Mouse (Mus musculus) spleen, adult 12 weeks (tissue): ENCODE measurements around the gene Rpl39.

Experiments
- DNase-seq: peaks from one replicate; pipeline ENCODE4 v3.0.0; 2022; ENCODE audit warnings: low spot score

The Rpl39 gene

GRCm38 (mm10) chrX:37067299-37067698 lies 17.9 kb downstream of the Rpl39 start:
- DNase-seq, result no peak

DNA sequence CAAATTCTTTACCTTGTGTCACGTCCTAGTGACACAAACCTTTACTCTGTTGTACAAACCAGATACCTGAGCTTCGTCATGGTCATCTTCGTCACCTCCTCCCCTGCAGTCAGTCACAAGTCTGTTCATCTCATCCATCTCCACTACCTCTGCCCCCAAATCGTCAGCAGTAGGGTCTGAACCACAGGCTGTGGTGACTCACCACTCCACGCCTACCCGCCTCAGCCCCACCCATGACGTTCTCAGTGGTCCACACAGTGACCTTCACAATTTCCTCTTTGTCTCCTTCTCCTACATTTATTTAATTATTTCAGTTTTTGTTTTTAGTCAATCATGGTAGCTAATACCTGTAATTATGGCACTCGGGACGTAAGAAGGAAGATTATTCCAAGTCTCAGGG lies 21.3 kb downstream of the Rpl39 start:
- no peak for DNase-seq

DNA sequence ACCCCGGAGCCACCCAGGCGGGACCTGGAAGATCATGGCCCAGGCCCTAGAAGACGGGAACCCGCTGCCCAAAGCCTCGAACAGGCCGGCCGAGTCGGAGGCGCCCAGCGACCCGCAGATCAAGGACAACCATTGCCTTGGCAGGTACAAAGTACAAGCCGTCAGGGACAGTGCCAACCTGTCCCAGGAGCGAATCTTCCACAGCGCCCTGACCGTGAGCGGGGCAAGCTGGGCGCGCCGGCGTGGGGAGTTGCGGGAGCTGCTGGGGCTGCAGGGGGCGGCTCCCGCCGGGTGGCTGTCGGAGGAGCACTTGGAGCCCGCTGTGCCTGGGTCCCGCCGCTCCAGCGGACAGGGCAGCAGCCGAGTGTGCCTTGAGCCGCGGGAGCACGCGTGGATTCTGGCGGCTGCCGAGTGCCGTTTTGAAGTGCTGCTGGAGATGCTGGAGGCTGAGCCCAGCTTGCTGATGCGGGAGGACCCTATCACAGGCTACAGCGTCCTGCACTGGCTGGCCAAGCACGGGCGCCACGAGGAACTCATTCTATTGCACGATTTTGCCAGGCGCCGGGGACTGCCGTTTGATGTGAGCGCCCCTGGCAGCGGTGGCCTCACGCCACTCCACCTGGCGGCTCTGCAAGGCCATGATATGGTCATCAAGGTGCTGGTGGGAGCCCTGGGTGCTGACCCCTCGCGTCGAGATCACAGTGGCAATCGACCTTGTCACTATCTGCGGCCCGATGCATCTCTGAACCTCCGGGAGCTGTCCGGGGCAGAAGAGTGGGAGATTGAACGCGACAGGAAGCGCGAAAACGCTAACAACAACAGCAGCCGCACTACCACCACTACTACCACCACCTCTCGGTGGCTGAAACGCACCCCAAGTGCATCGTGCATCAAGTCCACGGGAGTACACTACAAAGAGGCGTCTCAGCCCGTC lies 36.0 kb downstream of the Rpl39 start:
- DNase-seq, result no peak

DNA sequence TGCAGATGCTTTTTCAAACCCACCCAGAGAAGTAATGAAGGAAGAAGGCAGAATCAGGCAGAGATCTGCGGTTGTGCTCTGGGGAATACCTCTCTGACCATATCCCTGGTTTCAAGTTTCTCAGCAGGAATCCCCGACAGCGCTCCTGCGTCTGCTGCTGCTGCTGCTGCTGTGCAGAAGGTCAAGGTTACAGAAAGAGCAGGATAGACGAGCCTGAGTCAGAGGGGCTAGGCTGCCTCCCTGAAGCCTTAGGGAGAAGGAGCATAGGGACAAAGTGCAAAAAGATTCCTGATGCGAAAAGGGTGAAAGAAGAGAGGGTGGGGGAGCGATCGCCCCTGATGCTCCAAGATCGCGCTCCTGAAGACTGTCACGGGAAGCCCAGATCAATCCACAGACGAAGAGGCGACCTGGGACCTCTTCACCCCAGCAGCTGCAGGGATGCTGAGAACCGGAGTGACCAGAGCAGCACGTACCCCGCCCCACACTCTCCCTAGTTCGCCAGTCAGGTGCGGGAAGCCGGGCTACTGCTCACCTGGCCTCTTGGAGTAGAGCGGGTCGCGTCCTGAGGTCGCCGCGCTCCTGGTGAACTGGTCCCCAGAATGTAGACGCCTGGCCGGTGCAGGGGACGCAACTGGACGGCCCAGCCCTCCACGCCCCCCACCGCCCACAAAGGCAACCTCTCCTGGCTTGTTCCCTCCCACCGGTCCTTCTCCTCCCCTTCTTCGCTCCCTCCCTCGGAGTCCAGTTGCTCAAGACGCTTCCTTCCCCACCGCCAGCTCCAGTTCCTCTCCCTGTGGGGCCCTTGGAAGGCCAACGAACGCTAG lies 36.9 kb downstream of the Rpl39 start, which contains the start of gene Sowahd:
Gene Sowahd, plus strand, starts transcription at position 780 of the 824 bp plus-strand sequence.
- no peak for DNase-seq

DNA sequence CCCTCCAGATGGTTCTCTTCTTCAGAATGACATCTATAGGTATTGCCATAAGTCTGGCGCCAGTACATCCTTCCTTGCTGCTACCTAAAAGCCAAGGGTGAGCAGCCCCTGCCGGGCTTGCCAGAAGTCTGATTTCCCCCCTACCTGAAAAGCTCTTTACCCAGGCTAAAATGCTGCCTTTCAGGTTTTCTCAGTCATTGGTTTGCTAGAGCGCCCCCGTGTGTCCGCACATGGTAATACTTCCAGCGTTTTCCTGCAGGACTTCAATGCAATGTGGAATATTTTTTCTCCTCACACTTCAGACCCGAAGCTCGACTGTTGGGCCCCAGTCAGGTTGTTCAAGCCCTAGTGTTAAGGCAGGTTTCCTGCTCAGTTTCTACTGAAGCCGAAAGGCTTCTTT lies 42.5 kb downstream of the Rpl39 start:
- DNase-seq, result peak; percentile 25
